Mouse (Mus musculus): ENCODE measurements around the gene Mrrf. TPM values are rescaled to one million over a fixed set of nuclear protein-coding genes. Genes with fewer than 3 reads are reported as not detected.

Mrrf gene
- total RNA-seq, 2 experiments from 2014 or later = 14.2 to 16.1 TPM

Other genes starting within 250 kb of the Mrrf start
- 10 to 100 TPM; 25.7 to 26.5 TPM for gene Ttll11, start 156.5 kb upstream of the Mrrf start, total RNA-seq (2021)
- gene Ndufa8, start 87.0 kb upstream of the Mrrf start, total RNA-seq (2021) = 100 to 1,000 TPM; 186 to 200 TPM
- 1 to 10 TPM; 1.3 to 1.8 TPM for gene Morn5, start 86.9 kb upstream of the Mrrf start, total RNA-seq (2021)
- gene Lhx6, start 31.0 kb upstream of the Mrrf start, total RNA-seq (2021) = 10 to 100 TPM; 20.7 to 21.9 TPM
- 10 to 100 TPM; 53.2 to 55.2 TPM for gene Rbm18, start 384 bp downstream of the Mrrf start, total RNA-seq (2021)
- 10 to 100 TPM; 16.0 to 16.2 TPM for gene Ptgs1, start 94.0 kb downstream of the Mrrf start, total RNA-seq (2021)
- under 1 TPM in 1 of 2 experiments, not detected in 1; 0.06 TPM for gene Olfr338, start 237.1 kb downstream of the Mrrf start, total RNA-seq (2021)

All from left cerebral cortex, postnatal 14 days (tissue).